Mouse (Mus musculus): Measurements from ENCODE around the gene Gm11077. TPM values are rescaled to one million over a fixed set of nuclear protein-coding genes. Genes with fewer than 3 reads are reported as not detected.

The Gm11077 gene
- polyA plus RNA-seq, 1 experiment from 2014 or later: not detected

- ATAC-seq (ENCODE audit: borderline replicate concordance, extremely low read depth, low FRiP score, low TSS enrichment): no peak
- Histone ChIP-seq H3K27me3 (no peaks in the 10 kb centered on the region), H3K4me2 (no peak overlapping the region), H3K36me3 (no peaks in the 10 kb centered on the region), H3K4me1 (no peaks in the 10 kb centered on the region; the same call in 1 of the 2 replicates), H3K27ac (no peak overlapping the region), H3K9ac (no peak overlapping the region), H3K9me3 (no peaks in the 10 kb centered on the region), H3K4me3 (no peak overlapping the region)
- 54% methylated on average over 10 of the region's 10 CpGs for WGBS
Observed at GRCm38 (mm10) chr6:140708059-140708458, 21.0 kb upstream of the Gm11077 start.

GRCm38 (mm10) chr6:140709415-140710107 lies 19.5 kb upstream of the Gm11077 start:
- peaks cover 9% of the 10 kb centered on the region; the same call in 1 of the 2 replicates for H3K27me3 ChIP-seq
- 72% methylated on average over 6 of the region's 6 CpGs for WGBS
- no peaks in the 10 kb centered on the region for H3K36me3 ChIP-seq
- no peaks in the 10 kb centered on the region; the same call in 1 of the 2 replicates for H3K4me1 ChIP-seq
- no peak overlapping the region for H3K4me2 ChIP-seq
- H3K4me3 ChIP-seq: no peak overlapping the region
- no peak overlapping the region for H3K9ac ChIP-seq
- H3K9me3 ChIP-seq: no peaks in the 10 kb centered on the region
- no peak overlapping the region for H3K27ac ChIP-seq
- no peak for ATAC-seq (ENCODE audit: borderline replicate concordance, extremely low read depth, low FRiP score, low TSS enrichment)

GRCm38 (mm10) chr6:140712754-140713153 lies 16.3 kb upstream of the Gm11077 start:
- WGBS: 7% methylated on average over 11 of the region's 11 CpGs
- Histone ChIP-seq H3K27ac (no peak overlapping the region), H3K9me3 (no peaks in the 10 kb centered on the region), H3K4me1 (no peaks in the 10 kb centered on the region; the same call in 1 of the 2 replicates), H3K27me3 (peaks cover 11% of the 10 kb centered on the region; the same call in 1 of the 2 replicates), H3K4me3 (no peak overlapping the region), H3K36me3 (no peaks in the 10 kb centered on the region), H3K9ac (no peak overlapping the region), H3K4me2 (no peak overlapping the region)
- ATAC-seq (ENCODE audit: borderline replicate concordance, extremely low read depth, low FRiP score, low TSS enrichment): no peak

- no peaks in the 10 kb centered on the region for H3K36me3 ChIP-seq
- peak; percentile 50; the same call in 1 of the 2 replicates for ATAC-seq (ENCODE audit: borderline replicate concordance, extremely low read depth, low FRiP score, low TSS enrichment)
- no peaks in the 10 kb centered on the region; the same call in 1 of the 2 replicates for H3K4me1 ChIP-seq
- WGBS: 15% methylated on average over 10 of the region's 10 CpGs
- H3K4me3 ChIP-seq: no peak overlapping the region
- no peak overlapping the region for H3K27ac ChIP-seq
- no peak overlapping the region for H3K9ac ChIP-seq
- no peaks in the 10 kb centered on the region for H3K9me3 ChIP-seq
- peaks cover 11% of the 10 kb centered on the region; the same call in 1 of the 2 replicates for H3K27me3 ChIP-seq
- no peak overlapping the region for H3K4me2 ChIP-seq
Observed at GRCm38 (mm10) chr6:140714905-140715365, 14.1 kb upstream of the Gm11077 start.

- H3K4me2 ChIP-seq: no peak overlapping the region
- no peaks in the 10 kb centered on the region for H3K4me1 ChIP-seq
- no peak overlapping the region for H3K9ac ChIP-seq
- no peak for ATAC-seq (ENCODE audit: borderline replicate concordance, extremely low read depth, low FRiP score, low TSS enrichment)
- WGBS: 60% methylated on average over 10 of the region's 10 CpGs
- H3K4me3 ChIP-seq: no peak overlapping the region
- H3K27ac ChIP-seq: no peak overlapping the region
- H3K27me3 ChIP-seq: no peaks in the 10 kb centered on the region
- H3K9me3 ChIP-seq: no peaks in the 10 kb centered on the region
- H3K36me3 ChIP-seq: no peaks in the 10 kb centered on the region
Observed at GRCm38 (mm10) chr6:140722058-140722457, 7.0 kb upstream of the Gm11077 start.

- Histone ChIP-seq H3K36me3 (no peaks in the 10 kb centered on the region), H3K27ac (no peak overlapping the region), H3K27me3 (0 out of 2 replicates have a peak, but pooled peaks cover 3% of the 10 kb centered on the region), H3K9ac (no peak overlapping the region), H3K9me3 (no peaks in the 10 kb centered on the region), H3K4me1 (peaks cover 9% of the 10 kb centered on the region), H3K4me2 (no peak overlapping the region), H3K4me3 (no peak overlapping the region)
- WGBS: 59% methylated on average over 6 of the region's 6 CpGs
- ATAC-seq (ENCODE audit: borderline replicate concordance, extremely low read depth, low FRiP score, low TSS enrichment): no peak
Observed at GRCm38 (mm10) chr6:140730669-140731401, 1.8 kb downstream of the Gm11077 start.

GRCm38 (mm10) chr6:140731402-140731730 lies 2.3 kb downstream of the Gm11077 start:
- WGBS: 36% methylated on average over 1 of the region's 1 CpGs
- Histone ChIP-seq H3K27me3 (0 out of 2 replicates have a peak, but pooled peaks cover 3% of the 10 kb centered on the region), H3K4me2 (no peak overlapping the region), H3K9me3 (no peaks in the 10 kb centered on the region), H3K4me3 (no peak overlapping the region), H3K36me3 (no peaks in the 10 kb centered on the region), H3K9ac (no peak overlapping the region), H3K27ac (no peak overlapping the region), H3K4me1 (peaks cover 9% of the 10 kb centered on the region)
- ATAC-seq (ENCODE audit: borderline replicate concordance, extremely low read depth, low FRiP score, low TSS enrichment): no peak

- H3K9ac ChIP-seq: peak overlapping the region; percentile 18; the same call in 1 of the 2 replicates
- H3K27ac ChIP-seq: no peak overlapping the region
- H3K9me3 ChIP-seq: no peaks in the 10 kb centered on the region
- peak overlapping the region; percentile 27 for H3K4me3 ChIP-seq
- H3K4me1 ChIP-seq: peaks cover 9% of the 10 kb centered on the region
- ATAC-seq (ENCODE audit: borderline replicate concordance, extremely low read depth, low FRiP score, low TSS enrichment): no peak
- no peaks in the 10 kb centered on the region for H3K36me3 ChIP-seq
- peak overlapping the region; percentile 61 for H3K4me2 ChIP-seq
- 0 out of 2 replicates have a peak, but pooled peaks cover 3% of the 10 kb centered on the region for H3K27me3 ChIP-seq
- WGBS: 28% methylated on average over 10 of the region's 10 CpGs
Observed at GRCm38 (mm10) chr6:140732971-140733640, 4.0 kb downstream of the Gm11077 start.

- ATAC-seq (ENCODE audit: borderline replicate concordance, extremely low read depth, low FRiP score, low TSS enrichment): peak; percentile 39; the same call in 1 of the 2 replicates
- Histone ChIP-seq H3K4me2 (peak overlapping the region; percentile 61), H3K27ac (no peak overlapping the region), H3K27me3 (0 out of 2 replicates have a peak, but pooled peaks cover 3% of the 10 kb centered on the region), H3K4me1 (peaks cover 9% of the 10 kb centered on the region), H3K9me3 (no peaks in the 10 kb centered on the region), H3K4me3 (peak overlapping the region; percentile 27), H3K9ac (peak overlapping the region; percentile 18; the same call in 1 of the 2 replicates), H3K36me3 (no peaks in the 10 kb centered on the region)
- WGBS: 4% methylated on average over 15 of the region's 15 CpGs
Observed at GRCm38 (mm10) chr6:140733641-140733986, 4.5 kb downstream of the Gm11077 start.

GRCm38 (mm10) chr6:140745586-140745985 lies 16.5 kb downstream of the Gm11077 start:
- Histone ChIP-seq H3K27ac (no peak overlapping the region), H3K27me3 (no peaks in the 10 kb centered on the region), H3K4me2 (no peak overlapping the region), H3K4me3 (no peak overlapping the region), H3K4me1 (peaks cover 4% of the 10 kb centered on the region; the same call in 1 of the 2 replicates), H3K9me3 (0 out of 2 replicates have a peak, but pooled peaks cover 2% of the 10 kb centered on the region), H3K9ac (no peak overlapping the region), H3K36me3 (no peaks in the 10 kb centered on the region)
- WGBS: 70% methylated on average over 3 of the region's 3 CpGs
- no peak for ATAC-seq (ENCODE audit: borderline replicate concordance, extremely low read depth, low FRiP score, low TSS enrichment)

GRCm38 (mm10) chr6:140747591-140747990 lies 18.5 kb downstream of the Gm11077 start:
- whole genome bisulfite sequencing: 76% methylated on average over 2 of the region's 2 CpGs
- no peak overlapping the region for H3K4me2 ChIP-seq

More at GRCm38 (mm10) chr6:140747591-140747990, 18.5 kb downstream of the Gm11077 start:
- H3K9ac ChIP-seq: no peak overlapping the region
- H3K36me3 ChIP-seq: no peaks in the 10 kb centered on the region
- no peaks in the 10 kb centered on the region for H3K27me3 ChIP-seq
- ATAC-seq (ENCODE audit: borderline replicate concordance, extremely low read depth, low FRiP score, low TSS enrichment): no peak
- 0 out of 2 replicates have a peak, but pooled peaks cover 2% of the 10 kb centered on the region for H3K9me3 ChIP-seq
- no peak overlapping the region for H3K4me3 ChIP-seq
- no peak overlapping the region for H3K27ac ChIP-seq
- no peaks in the 10 kb centered on the region; the same call in 1 of the 2 replicates for H3K4me1 ChIP-seq

All from lung, embryonic 15.5 days (tissue).